Mouse (Mus musculus): ENCODE measurements around the gene Tet2. TPM values are rescaled to one million over a fixed set of nuclear protein-coding genes. Genes with fewer than 3 reads are reported as not detected.

The Tet2 gene
- polyA plus RNA-seq, 1 experiment from 2014 or later, result 12.7 TPM

DNA sequence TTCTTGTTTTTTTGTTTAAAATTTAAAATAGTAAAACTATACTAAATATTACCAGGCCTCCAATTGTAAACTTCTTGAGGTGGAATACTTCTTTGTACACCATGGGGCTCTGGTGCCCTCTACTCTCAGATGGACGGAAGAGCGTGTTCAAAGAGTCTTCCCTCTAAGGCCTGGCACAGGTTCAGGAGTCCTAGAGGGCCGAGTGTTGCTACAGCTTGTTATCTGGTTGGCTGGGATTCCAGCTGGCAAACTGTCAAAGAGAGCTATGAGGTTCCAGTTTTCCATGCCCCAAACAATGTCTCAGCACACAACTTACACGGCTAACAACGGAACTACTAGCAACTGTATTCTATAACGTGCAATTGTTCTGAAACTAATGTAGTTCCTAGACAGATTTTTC, 28.8 kb downstream of the Tet2 start:
- Histone ChIP-seq H3K9me3 (ENCODE audit: control insufficient read depth, low read length) (no peaks in the 10 kb centered on the region), H3K4me2 (ENCODE audit: low read length) (no peak overlapping the region), H3K27me3 (replicated peaks; ENCODE audit: control insufficient read depth, insufficient read depth, low read length) (no peaks in the 10 kb centered on the region), H3K9ac (ENCODE audit: low read depth, low read length) (no peak overlapping the region), H3K36me3 (ENCODE audit: control insufficient read depth, insufficient read depth, low read length) (peaks cover 5% of the 10 kb centered on the region; the same call in 1 of the 2 replicates), H3K4me1 (ENCODE audit: control insufficient read depth, insufficient read depth, low read depth, low read length) (no peaks in the 10 kb centered on the region), H3K4me3 (ENCODE audit: low read length) (no peak overlapping the region), H3K27ac (ENCODE audit: low read depth, low read length) (no peak overlapping the region)
- WGBS, result 57% methylated on average over 6 of the region's 6 CpGs
- peak; percentile 65; the same call in 1 of the 2 replicates for ATAC-seq

DNA sequence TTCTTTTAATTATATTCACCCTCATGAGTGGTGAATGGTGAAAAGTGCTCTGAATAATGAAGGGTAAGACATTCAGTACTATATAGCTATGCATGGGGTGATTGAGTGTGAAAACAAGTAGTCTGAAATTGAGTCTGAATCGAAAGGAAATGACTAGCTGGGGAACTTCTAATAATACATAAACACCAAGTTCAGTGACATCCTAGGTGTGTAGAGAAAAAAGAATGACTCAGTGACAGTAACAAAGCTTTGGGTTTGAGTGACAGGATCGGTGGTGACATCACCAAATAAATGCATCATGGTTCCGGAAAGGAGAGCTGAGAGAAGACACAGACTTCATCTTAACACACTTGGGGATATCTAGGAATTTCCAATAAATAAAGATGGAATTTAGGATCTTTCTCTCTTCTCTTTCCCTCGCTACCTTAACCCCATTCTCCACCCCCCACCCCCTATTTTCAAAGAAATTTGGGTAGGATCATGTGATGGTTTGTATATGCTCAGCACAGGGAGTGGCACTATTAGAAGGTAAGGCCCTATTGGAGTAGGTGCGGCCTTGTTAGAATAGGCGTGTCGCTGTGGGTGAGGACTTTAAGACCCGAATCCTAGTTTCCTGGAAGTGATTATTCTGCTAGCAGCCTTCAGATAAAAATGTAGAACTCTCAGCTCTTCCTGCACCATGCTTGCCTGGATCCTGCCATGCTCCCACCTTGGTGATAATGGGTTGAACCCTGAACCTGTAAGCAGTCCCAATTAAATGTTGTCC, 29.6 kb downstream of the Tet2 start:
- Histone ChIP-seq H3K9ac (ENCODE audit: low read depth, low read length) (no peak overlapping the region), H3K9me3 (ENCODE audit: control insufficient read depth, low read length) (no peaks in the 10 kb centered on the region), H3K4me1 (ENCODE audit: control insufficient read depth, insufficient read depth, low read depth, low read length) (no peaks in the 10 kb centered on the region), H3K4me2 (ENCODE audit: low read length) (no peak overlapping the region), H3K27me3 (replicated peaks; ENCODE audit: control insufficient read depth, insufficient read depth, low read length) (no peaks in the 10 kb centered on the region), H3K36me3 (ENCODE audit: control insufficient read depth, insufficient read depth, low read length) (peaks cover 5% of the 10 kb centered on the region; the same call in 1 of the 2 replicates), H3K27ac (ENCODE audit: low read depth, low read length) (no peak overlapping the region), H3K4me3 (ENCODE audit: low read length) (no peak overlapping the region)
- 96% methylated on average over 8 of the region's 8 CpGs for whole genome bisulfite sequencing
- ATAC-seq, result peak; percentile 12; the same call in 1 of the 2 replicates

DNA sequence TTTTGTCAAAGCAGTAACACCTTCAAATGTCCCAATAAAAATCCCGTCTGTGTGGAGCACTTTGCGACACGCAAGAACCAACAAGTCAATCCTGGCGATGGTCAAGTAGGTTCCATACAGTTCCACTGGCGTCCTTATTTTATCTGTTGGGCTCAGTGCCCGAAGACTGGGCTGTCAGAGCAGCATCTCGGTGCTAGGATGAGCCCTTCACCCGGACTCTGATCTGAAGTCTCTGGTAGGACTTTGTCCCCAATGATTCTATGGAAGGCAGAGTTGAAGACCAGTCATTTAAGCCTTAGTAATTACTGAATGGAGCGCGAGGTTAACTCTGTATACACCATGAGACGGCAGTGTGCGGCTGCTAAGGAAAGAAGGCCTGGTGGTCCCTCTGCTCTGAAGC, 30.6 kb downstream of the Tet2 start:
- no peaks in the 10 kb centered on the region for H3K27me3 ChIP-seq (replicated peaks; ENCODE audit: control insufficient read depth, insufficient read depth, low read length)
- no peak for ATAC-seq
- H3K27ac ChIP-seq (ENCODE audit: low read depth, low read length), result no peak overlapping the region
- H3K4me2 ChIP-seq (ENCODE audit: low read length), result no peak overlapping the region
- H3K9ac ChIP-seq (ENCODE audit: low read depth, low read length), result no peak overlapping the region
- H3K9me3 ChIP-seq (ENCODE audit: control insufficient read depth, low read length), result no peaks in the 10 kb centered on the region
- no peaks in the 10 kb centered on the region for H3K4me1 ChIP-seq (ENCODE audit: control insufficient read depth, insufficient read depth, low read depth, low read length)
- WGBS, result 95% methylated on average over 12 of the region's 12 CpGs
- peaks cover 5% of the 10 kb centered on the region; the same call in 1 of the 2 replicates for H3K36me3 ChIP-seq (ENCODE audit: control insufficient read depth, insufficient read depth, low read length)
- no peak overlapping the region for H3K4me3 ChIP-seq (ENCODE audit: low read length)

DNA sequence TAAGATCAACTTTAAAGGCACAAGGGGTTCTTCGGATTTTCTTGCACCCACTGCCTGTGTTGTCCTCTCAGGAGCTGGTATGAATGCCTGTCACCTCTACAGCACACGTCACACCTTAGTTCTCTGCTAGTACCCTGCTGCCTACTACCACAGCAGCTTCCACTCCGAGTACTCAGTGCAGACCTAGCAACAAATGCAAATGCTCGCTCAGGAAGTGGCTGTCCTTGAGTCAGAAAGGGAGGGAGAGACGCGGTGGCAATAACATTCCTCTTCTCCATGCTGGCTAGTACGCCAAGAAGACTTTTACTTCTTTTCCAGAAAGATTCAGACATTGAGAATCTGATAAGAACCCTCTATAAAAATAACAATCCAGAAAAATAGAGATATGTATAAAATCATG, 31.5 kb downstream of the Tet2 start:
- Histone ChIP-seq H3K4me2 (ENCODE audit: low read length) (no peak overlapping the region), H3K9me3 (ENCODE audit: control insufficient read depth, low read length) (no peaks in the 10 kb centered on the region), H3K36me3 (ENCODE audit: control insufficient read depth, insufficient read depth, low read length) (peaks cover 5% of the 10 kb centered on the region; the same call in 1 of the 2 replicates), H3K4me3 (ENCODE audit: low read length) (no peak overlapping the region), H3K27me3 (replicated peaks; ENCODE audit: control insufficient read depth, insufficient read depth, low read length) (no peaks in the 10 kb centered on the region), H3K27ac (ENCODE audit: low read depth, low read length) (no peak overlapping the region), H3K4me1 (ENCODE audit: control insufficient read depth, insufficient read depth, low read depth, low read length) (no peaks in the 10 kb centered on the region), H3K9ac (ENCODE audit: low read depth, low read length) (no peak overlapping the region)
- 90% methylated on average over 7 of the region's 7 CpGs for WGBS
- ATAC-seq, result no peak

DNA sequence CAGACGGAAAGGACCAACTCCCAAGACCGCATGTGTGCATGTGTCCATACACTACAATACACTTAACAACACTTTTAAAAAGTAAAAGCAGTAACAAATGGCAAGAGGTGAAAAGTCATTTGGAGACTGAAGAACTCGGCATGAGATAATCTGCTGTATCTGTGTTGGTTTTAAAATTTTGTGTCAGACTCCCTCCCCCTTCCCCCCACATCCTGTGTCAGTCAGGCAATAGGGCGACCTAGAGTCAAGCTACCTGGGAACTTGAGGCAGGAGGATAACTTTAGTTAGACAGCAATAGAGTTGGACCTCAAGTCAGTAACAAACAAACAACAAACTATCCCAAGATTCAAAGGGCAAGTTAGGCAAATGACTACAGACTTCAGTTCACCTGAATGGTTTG, 34.6 kb downstream of the Tet2 start:
- H3K36me3 ChIP-seq (ENCODE audit: control insufficient read depth, insufficient read depth, low read length), result peaks cover 5% of the 10 kb centered on the region; the same call in 1 of the 2 replicates
- H3K27me3 ChIP-seq (replicated peaks; ENCODE audit: control insufficient read depth, insufficient read depth, low read length), result no peaks in the 10 kb centered on the region
- no peak overlapping the region for H3K27ac ChIP-seq (ENCODE audit: low read depth, low read length)
- H3K9me3 ChIP-seq (ENCODE audit: control insufficient read depth, low read length), result no peaks in the 10 kb centered on the region
- ATAC-seq, result no peak
- no peak overlapping the region for H3K4me3 ChIP-seq (ENCODE audit: low read length)
- H3K9ac ChIP-seq (ENCODE audit: low read depth, low read length), result no peak overlapping the region
- no peaks in the 10 kb centered on the region for H3K4me1 ChIP-seq (ENCODE audit: control insufficient read depth, insufficient read depth, low read depth, low read length)
- no peak overlapping the region for H3K4me2 ChIP-seq (ENCODE audit: low read length)
- WGBS, result 92% methylated on average over 4 of the region's 4 CpGs

DNA sequence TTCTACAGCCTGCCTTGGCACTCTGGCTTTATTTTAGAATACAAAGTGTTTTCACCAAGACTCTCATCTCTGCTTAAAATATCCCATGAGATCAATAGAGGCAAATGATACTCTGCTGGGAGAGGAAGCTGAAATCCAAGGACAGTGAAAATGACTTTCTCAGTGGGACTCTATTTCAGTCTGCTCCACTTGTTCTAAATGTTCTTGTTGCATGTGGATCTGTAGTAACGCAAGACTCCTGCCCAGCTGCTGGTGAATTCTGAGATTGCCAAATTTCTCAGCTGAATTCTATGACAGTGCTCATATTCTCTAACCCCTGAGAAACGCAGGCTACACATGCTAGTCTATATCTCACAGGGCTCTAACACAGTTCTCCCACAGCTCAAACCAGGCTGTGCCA, 35.1 kb downstream of the Tet2 start:
- 66% methylated on average over 2 of the region's 2 CpGs for WGBS
- no peak overlapping the region for H3K9ac ChIP-seq (ENCODE audit: low read depth, low read length)
- H3K27ac ChIP-seq (ENCODE audit: low read depth, low read length), result no peak overlapping the region
- ATAC-seq, result no peak
- H3K9me3 ChIP-seq (ENCODE audit: control insufficient read depth, low read length), result no peaks in the 10 kb centered on the region
- no peak overlapping the region for H3K4me3 ChIP-seq (ENCODE audit: low read length)
- H3K27me3 ChIP-seq (replicated peaks; ENCODE audit: control insufficient read depth, insufficient read depth, low read length), result no peaks in the 10 kb centered on the region
- H3K36me3 ChIP-seq (ENCODE audit: control insufficient read depth, insufficient read depth, low read length), result peaks cover 5% of the 10 kb centered on the region; the same call in 1 of the 2 replicates
- no peak overlapping the region for H3K4me2 ChIP-seq (ENCODE audit: low read length)
- no peaks in the 10 kb centered on the region for H3K4me1 ChIP-seq (ENCODE audit: control insufficient read depth, insufficient read depth, low read depth, low read length)

DNA sequence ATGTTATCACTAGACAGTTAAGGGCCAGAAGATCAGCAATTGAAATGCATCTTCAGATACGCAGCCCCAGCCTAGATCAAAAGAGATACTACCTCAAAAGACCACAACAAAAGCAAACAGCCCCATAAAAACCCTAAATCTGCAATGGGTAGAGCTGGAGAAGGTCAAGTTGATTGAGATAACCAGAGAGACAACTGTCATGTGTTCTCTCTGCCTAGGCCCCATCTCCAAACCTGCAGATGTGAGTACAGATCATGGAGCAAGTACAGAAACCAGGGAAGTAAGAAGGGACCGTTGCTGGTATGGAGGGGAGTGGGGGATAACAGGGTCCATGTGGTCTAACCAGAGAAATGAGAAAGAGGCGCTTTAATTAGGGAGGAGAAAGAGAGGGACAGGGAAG, 36.1 kb downstream of the Tet2 start:
- Histone ChIP-seq H3K9me3 (ENCODE audit: control insufficient read depth, low read length) (no peaks in the 10 kb centered on the region), H3K9ac (ENCODE audit: low read depth, low read length) (no peak overlapping the region), H3K4me1 (ENCODE audit: control insufficient read depth, insufficient read depth, low read depth, low read length) (no peaks in the 10 kb centered on the region), H3K27ac (ENCODE audit: low read depth, low read length) (no peak overlapping the region), H3K4me2 (ENCODE audit: low read length) (no peak overlapping the region), H3K36me3 (ENCODE audit: control insufficient read depth, insufficient read depth, low read length) (peaks cover 1% of the 10 kb centered on the region; the same call in 1 of the 2 replicates), H3K27me3 (replicated peaks; ENCODE audit: control insufficient read depth, insufficient read depth, low read length) (no peaks in the 10 kb centered on the region), H3K4me3 (ENCODE audit: low read length) (no peak overlapping the region)
- WGBS, result 90% methylated on average over 3 of the region's 3 CpGs
- ATAC-seq, result no peak

DNA sequence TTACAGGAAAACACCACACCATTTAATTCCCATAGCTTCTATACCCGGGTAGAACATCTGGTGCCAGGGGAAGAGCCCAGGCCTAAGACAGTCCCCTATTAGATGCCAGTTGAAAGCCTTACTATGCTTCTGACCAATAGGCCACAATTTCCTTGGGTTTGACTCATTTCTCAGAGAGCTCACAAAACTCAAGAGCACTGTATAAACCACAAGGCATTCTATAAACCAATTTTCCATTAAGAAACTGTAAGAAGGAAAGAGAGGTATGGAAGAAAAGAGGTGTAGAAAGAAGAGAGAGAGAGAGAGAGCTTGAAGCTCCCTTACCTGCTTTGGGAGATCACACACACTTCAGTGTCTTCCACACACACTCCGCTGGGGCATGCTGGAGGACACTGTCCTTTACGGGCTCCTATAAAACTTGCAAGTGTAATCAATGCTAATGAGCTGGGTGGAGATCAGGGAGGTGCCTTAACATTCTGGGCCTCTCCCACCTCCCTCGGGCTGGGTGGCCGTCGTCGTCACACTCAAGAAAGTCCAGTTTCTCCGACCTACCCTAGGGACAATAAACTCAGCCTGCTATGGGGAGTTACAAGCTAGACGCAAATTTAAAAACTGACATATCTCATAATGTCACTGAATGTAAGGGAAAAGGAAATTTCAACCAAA, 38.5 kb downstream of the Tet2 start:
- Histone ChIP-seq H3K9ac (ENCODE audit: low read depth, low read length) (no peak overlapping the region), H3K4me2 (ENCODE audit: low read length) (no peak overlapping the region), H3K36me3 (ENCODE audit: control insufficient read depth, insufficient read depth, low read length) (no peaks in the 10 kb centered on the region), H3K27me3 (replicated peaks; ENCODE audit: control insufficient read depth, insufficient read depth, low read length) (no peaks in the 10 kb centered on the region), H3K4me3 (ENCODE audit: low read length) (no peak overlapping the region), H3K4me1 (ENCODE audit: control insufficient read depth, insufficient read depth, low read depth, low read length) (no peaks in the 10 kb centered on the region), H3K27ac (ENCODE audit: low read depth, low read length) (no peak overlapping the region), H3K9me3 (ENCODE audit: control insufficient read depth, low read length) (no peaks in the 10 kb centered on the region)
- WGBS, result 85% methylated on average over 9 of the region's 9 CpGs
- ATAC-seq, result no peak

DNA sequence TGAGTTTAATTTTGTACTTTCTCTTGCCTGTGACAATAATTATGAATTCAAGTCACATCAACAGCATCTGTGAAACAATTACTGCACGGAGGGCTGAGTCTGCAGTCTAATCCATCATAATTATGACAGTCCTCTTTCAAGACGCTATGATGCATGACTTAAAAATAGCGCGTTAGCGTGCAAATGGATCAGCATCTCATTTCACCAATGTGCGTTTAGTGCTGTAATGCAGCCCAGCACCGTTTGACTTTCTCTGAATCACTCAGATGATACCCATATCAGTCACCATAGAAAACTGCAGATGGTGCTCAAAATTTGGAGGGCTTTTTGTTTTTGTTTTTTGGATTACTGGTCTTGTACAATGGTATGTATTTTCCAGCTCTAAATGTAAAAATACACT, 48.0 kb downstream of the Tet2 start:
- H3K4me3 ChIP-seq (ENCODE audit: low read length), result no peak overlapping the region
- no peak overlapping the region for H3K9ac ChIP-seq (ENCODE audit: low read depth, low read length)
- H3K36me3 ChIP-seq (ENCODE audit: control insufficient read depth, insufficient read depth, low read length), result no peaks in the 10 kb centered on the region
- 0 out of 2 replicates have a peak, but pooled peaks cover 2% of the 10 kb centered on the region for H3K9me3 ChIP-seq (ENCODE audit: control insufficient read depth, low read length)
- no peaks in the 10 kb centered on the region for H3K4me1 ChIP-seq (ENCODE audit: control insufficient read depth, insufficient read depth, low read depth, low read length)
- WGBS, result 32% methylated on average over 7 of the region's 7 CpGs
- ATAC-seq, result peak; percentile 96
- no peak overlapping the region for H3K27ac ChIP-seq (ENCODE audit: low read depth, low read length)
- H3K4me2 ChIP-seq (ENCODE audit: low read length), result no peak overlapping the region
- no peaks in the 10 kb centered on the region for H3K27me3 ChIP-seq (replicated peaks; ENCODE audit: control insufficient read depth, insufficient read depth, low read length)
